Mouse (Mus musculus): ENCODE results near the gene Dennd2a. TPM values are rescaled to one million over a fixed set of nuclear protein-coding genes. Genes with fewer than 3 reads are reported as not detected.
"Not testable (repeated sequence)": the region's sequence is repeated elsewhere in the genome, so short reads cannot be mapped to it uniquely, and the experiment has no call there.

Gene Dennd2a
- polyA plus RNA-seq, 1 experiment from 2014 or later = 14.2 TPM

DNA sequence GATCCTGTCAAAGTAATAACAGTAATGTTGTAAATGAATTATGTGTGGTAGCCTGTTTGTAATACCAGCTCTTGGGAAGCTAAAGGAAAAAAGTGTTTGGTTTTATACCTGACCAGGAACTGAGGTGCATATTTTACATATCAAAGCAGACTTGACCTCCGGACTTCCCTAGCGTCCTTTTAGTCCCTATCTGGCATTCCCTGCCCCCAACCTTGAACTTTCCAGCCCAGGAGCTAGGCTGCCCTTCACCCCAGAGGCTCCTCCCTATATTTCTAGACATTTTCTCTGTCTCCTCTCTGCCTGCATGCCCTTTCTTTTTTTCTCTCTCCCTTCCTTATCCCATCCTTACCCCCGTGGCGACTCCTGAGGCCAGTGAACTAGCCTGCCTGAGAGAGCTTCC is 136.8 kb downstream of the Dennd2a start:
- H3K4me2 ChIP-seq (replicated peaks) = no peak overlapping the region; the same call in 1 of the 2 replicates

DNA sequence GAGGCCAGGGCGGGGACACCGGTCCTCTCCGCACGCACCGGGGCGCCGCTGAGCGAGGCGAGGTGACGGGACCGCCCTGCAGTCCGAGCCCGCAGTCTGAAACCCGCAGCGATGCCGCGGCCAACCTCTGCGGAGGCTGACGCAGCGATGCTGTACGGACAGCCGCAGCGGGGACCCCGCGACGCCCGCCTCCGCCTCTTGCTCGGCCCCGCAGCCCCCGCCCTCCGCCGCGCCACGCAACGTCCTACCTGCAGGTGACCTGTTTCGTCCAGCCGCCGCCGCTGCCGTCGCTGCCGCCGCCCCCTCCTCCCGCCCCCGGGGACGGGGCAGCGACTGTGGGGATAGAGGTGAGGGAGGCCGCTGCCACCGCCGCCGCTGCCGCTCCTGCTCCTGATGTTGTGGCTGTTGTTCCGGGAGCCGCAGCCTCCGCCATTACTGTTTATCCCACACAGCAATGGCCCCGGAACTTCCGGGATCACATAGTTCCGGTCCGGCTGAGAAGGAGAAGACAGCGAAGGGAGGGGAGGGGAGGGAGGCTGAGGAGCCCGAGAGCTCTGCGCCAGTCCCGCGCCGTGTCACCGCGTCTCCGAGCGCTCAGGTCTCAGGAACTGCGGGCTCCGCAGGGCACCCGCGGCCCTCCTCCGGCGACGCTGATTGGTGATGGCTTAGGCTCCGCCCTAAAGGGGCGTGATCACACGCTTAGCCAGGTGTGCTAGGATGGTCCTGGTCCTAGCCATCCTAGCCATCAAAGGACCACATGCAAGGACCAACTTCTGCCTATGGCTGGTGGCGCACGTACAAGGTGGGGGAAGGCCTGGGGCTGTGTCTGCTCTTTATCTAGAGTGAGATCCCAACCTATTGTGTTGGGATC is 137.6 kb downstream of the Dennd2a start, which contains the start of gene Mkrn1:
Gene Mkrn1, minus strand, starts transcription at position 612 of the 871 bp plus-strand sequence.
- H3K36me3 ChIP-seq = no peaks in the 10 kb centered on the region
- no peaks in the 10 kb centered on the region for H3K27me3 ChIP-seq
- under 1% methylated on average over 80 of the region's 82 CpGs for WGBS
- H3K9ac ChIP-seq (replicated peaks) = peak within 1 kb of the TSS; percentile 88
- ATAC-seq (replicated peaks) = peak; percentile 97
- H3K4me3 ChIP-seq = peak within 1 kb of the TSS; percentile 92
- peak within 1 kb of the TSS; percentile 61 for H3K4me2 ChIP-seq (replicated peaks)
- peak within 1 kb of the TSS; percentile 97 for H3K27ac ChIP-seq (replicated peaks)
- no peaks in the 10 kb centered on the region for H3K9me3 ChIP-seq
- peaks cover 16% of the 10 kb centered on the region for H3K4me1 ChIP-seq

More for the DNA sequence above, 136.8 kb downstream of the Dennd2a start:
- WGBS = 36% methylated on average over 4 of the region's 4 CpGs
- Histone ChIP-seq H3K9ac (replicated peaks) (no peak overlapping the region), H3K36me3 (no peaks in the 10 kb centered on the region), H3K4me1 (peaks cover 16% of the 10 kb centered on the region), H3K27ac (replicated peaks) (peak overlapping the region; percentile 97), H3K27me3 (no peaks in the 10 kb centered on the region), H3K4me3 (peak overlapping the region; percentile 92), H3K9me3 (no peaks in the 10 kb centered on the region)
- ATAC-seq (replicated peaks) = no peak

DNA sequence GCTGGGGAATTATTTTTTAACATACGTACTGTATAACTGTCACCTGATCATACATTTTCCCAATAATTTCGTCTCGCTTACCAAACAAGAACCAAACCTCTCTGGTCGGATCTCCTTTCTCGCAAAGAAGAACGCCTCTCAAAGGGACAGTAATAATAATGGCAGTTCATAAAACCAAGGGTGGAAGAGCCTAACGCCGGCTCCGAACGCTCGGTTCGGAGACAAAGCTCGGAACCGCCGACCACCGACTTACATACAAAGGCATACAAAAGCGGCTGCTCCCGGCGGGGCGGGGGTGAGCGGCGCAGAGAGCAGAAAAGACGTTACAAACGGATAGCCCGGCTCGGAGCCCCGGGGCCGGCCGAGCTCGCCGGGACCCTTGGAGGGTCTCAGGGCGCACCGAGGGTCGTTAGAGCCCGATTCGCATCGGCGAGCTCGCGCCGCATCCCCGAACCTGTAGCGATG is 138.2 kb downstream of the Dennd2a start:
- H3K4me1 ChIP-seq = peaks cover 18% of the 10 kb centered on the region
- H3K27ac ChIP-seq (replicated peaks) = peak overlapping the region; percentile 97
- ATAC-seq (replicated peaks) = no peak; the same call in 1 of the 2 replicates
- peak overlapping the region; percentile 92 for H3K4me3 ChIP-seq
- H3K9ac ChIP-seq (replicated peaks) = peak overlapping the region; percentile 88
- H3K4me2 ChIP-seq (replicated peaks) = peak overlapping the region; percentile 61
- no peaks in the 10 kb centered on the region for H3K9me3 ChIP-seq
- no peaks in the 10 kb centered on the region for H3K27me3 ChIP-seq
- WGBS = under 1% methylated on average over 43 of the region's 43 CpGs
- no peaks in the 10 kb centered on the region for H3K36me3 ChIP-seq

DNA sequence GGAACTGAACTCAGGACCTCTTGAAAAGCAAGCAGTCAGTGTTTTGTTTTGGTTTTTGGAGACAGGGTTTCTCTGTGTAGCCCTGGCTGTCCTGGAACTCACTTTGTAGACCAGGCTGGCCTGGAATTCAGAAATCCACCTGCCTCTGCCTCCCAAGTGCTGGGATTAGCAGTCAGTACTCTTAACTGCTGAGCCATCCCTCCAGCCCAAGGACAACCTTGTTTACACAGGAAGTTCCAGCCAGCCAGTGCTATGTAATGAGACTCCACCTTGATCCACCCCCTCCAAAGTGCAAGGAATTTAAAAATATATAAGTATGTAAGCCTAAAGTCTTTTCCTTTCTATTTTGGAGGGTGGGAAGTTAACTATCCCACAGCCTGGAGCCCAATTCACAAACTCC is 141.0 kb downstream of the Dennd2a start:
- not testable (repeated sequence) for H3K4me3 ChIP-seq; ATAC-seq (replicated peaks); H3K27ac ChIP-seq (replicated peaks); H3K9me3 ChIP-seq; H3K27me3 ChIP-seq; H3K9ac ChIP-seq (replicated peaks); H3K36me3 ChIP-seq; H3K4me2 ChIP-seq (replicated peaks)
- peaks cover 26% of the 10 kb centered on the region for H3K4me1 ChIP-seq

DNA sequence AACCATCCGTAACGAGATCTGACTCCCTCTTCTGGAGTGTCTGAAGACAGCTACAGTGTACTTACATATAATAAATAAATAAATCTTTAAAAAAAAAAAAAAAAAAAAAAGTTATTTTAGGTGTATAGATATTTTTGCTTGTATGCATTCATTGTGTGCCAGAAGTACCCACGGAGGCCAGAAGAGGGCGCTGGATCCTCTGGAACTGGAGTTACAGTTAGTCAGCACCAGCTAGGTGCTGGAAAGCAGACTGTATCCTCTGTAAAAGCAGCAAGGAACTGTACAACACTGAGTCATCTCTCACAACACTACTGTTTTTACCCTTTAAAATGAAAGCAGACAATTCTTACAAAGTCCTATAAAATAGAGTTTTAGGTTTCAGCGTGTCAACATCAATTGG is 141.9 kb downstream of the Dennd2a start:
- Histone ChIP-seq H3K4me3 (no peak overlapping the region), H3K4me1 (peaks cover 26% of the 10 kb centered on the region), H3K4me2 (replicated peaks) (no peak overlapping the region), H3K27me3 (no peaks in the 10 kb centered on the region), H3K27ac (replicated peaks) (no peak overlapping the region), H3K9ac (replicated peaks) (no peak overlapping the region), H3K9me3 (no peaks in the 10 kb centered on the region), H3K36me3 (no peaks in the 10 kb centered on the region)
- no peak for ATAC-seq (replicated peaks)
- 67% methylated on average over 5 of the region's 5 CpGs for whole genome bisulfite sequencing

DNA sequence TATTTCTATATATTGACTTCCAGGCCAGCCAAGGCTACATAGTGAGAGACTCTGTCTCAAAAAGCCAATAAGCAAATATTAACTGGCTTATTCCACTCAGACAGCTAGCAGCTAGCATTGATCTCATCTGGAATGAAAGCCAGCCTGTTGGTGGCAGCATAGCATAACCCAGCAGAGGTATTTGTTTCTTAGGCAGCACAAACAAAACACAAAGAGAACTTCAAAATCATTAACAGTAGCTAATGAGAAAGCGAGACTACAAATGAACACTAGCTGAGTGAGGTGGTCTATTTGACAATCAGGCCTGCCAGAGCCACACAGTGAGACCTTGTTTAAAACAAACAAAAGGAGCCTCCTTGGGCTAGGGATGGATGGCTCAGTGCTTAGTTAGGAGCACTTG is 143.6 kb downstream of the Dennd2a start:
- no peak overlapping the region for H3K4me2 ChIP-seq (replicated peaks)
- H3K9ac ChIP-seq (replicated peaks) = no peak overlapping the region
- H3K9me3 ChIP-seq = no peaks in the 10 kb centered on the region
- H3K27ac ChIP-seq (replicated peaks) = no peak overlapping the region
- no peak overlapping the region for H3K4me3 ChIP-seq
- WGBS = 19% methylated on average over 1 of the region's 1 CpGs
- no peak for ATAC-seq (replicated peaks)
- H3K27me3 ChIP-seq = no peaks in the 10 kb centered on the region
- H3K36me3 ChIP-seq = peaks cover 9% of the 10 kb centered on the region
- H3K4me1 ChIP-seq = peaks cover 23% of the 10 kb centered on the region

Other genes with a start within 250 kb of the Dennd2a start
- gene Slc37a3, start 180.2 kb downstream of the Dennd2a start, polyA plus RNA-seq (2015; fragmentation: Nextera tagmentation; extraction: Ambion mirVana) = 60.4 and 69.5 TPM in 2 replicates
- 0.15 and 0.20 TPM in 2 replicates for gene Rab19, start 176.7 kb downstream of the Dennd2a start, polyA plus RNA-seq (2015; fragmentation: Nextera tagmentation; extraction: Ambion mirVana)
- gene Mkrn1, start 137.4 kb downstream of the Dennd2a start, polyA plus RNA-seq (2015; fragmentation: Nextera tagmentation; extraction: Ambion mirVana) = 220 and 247 TPM in 2 replicates
- gene Adck2, start 16.0 kb upstream of the Dennd2a start, polyA plus RNA-seq (2015; fragmentation: Nextera tagmentation; extraction: Ambion mirVana) = 49.4 and 55.6 TPM in 2 replicates
- 2.0 TPM in 1 of 2 replicates, not detected in the other for gene Gm42420, start 27.9 kb upstream of the Dennd2a start, polyA plus RNA-seq (2015; fragmentation: Nextera tagmentation; extraction: Ambion mirVana)
- 333 and 354 TPM in 2 replicates for gene Ndufb2, start 34.7 kb upstream of the Dennd2a start, polyA plus RNA-seq (2015; fragmentation: Nextera tagmentation; extraction: Ambion mirVana)
- gene Braf, start 167.6 kb upstream of the Dennd2a start, polyA plus RNA-seq (2015; fragmentation: Nextera tagmentation; extraction: Ambion mirVana) = 21.6 and 23.7 TPM in 2 replicates